Mouse (Mus musculus): ENCODE data around the gene Zcrb1.

Gene Zcrb1

DNA sequence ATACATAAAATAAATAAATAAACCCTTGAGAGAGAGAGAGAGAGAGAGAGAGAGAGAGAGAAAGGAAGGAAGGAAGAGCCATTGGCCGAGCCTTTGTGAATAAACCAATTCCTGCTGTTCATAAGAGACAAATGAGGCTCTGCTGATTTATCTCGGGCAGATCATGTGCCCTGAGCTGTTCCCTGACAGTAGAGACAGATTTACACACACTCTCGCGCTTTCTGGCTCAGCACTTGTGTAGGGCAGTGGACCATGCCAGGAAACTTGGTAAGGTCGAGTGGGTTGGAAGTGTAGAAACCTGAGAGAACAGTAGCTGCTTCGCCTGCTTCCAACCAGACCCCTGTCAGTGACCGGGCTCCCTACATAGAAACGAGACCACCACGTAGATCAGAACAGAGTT, 29.6 kb downstream of the Zcrb1 start:
- no peak for DNase-seq

DNA sequence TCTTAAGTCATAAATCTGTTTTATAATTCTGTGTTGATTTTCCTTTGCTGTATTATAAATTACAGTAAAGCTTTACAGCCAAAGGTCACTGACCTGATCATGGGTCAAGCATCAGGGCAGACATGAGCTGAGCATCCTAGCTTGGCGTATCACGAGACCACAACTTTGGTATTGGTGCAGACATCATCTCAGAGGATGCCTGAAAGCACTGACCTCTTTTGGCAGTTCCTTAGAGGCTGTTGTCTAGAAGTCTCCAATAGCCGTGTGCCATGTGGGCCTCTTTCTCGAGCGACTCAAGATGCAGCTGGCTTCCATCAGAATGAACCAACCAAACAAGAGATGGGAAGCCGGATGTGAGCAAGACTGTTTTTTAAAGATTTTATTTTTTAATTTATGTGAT, 32.6 kb downstream of the Zcrb1 start:
- no peak for DNase-seq

DNA sequence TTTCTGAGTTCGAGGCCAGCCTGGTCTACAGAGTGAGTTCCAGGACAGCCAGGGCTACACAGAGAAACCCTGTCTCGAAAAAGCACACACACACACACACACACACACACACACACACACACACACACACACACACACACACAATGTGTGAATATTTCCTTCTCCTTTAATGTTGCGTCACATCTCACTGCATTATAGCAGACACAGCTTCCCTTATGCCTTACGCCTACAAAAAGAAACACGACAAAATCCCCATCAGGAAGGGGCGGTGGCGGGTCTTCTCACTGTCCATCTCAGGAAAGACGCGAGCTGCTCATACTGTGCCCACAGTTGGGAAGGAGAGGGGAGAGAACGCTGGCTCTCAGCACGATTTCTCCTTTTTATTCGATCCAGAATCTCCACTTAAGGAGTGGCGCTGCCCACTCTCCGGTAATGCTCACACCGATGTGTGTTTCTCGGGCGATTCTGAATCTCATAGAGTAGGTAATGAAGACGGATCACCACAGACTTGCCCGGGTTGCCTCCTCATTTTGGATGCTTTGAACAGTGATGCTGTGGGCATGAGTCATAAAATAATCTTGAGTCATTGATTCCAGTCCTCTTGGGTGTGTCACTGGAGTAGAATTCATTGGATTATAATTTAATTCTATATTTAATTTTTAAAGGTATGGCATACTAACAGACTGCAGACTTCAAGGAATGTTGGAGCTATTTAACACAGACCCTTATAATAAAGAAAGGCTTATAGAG, 39.6 kb downstream of the Zcrb1 start:
- no peak for DNase-seq

DNA sequence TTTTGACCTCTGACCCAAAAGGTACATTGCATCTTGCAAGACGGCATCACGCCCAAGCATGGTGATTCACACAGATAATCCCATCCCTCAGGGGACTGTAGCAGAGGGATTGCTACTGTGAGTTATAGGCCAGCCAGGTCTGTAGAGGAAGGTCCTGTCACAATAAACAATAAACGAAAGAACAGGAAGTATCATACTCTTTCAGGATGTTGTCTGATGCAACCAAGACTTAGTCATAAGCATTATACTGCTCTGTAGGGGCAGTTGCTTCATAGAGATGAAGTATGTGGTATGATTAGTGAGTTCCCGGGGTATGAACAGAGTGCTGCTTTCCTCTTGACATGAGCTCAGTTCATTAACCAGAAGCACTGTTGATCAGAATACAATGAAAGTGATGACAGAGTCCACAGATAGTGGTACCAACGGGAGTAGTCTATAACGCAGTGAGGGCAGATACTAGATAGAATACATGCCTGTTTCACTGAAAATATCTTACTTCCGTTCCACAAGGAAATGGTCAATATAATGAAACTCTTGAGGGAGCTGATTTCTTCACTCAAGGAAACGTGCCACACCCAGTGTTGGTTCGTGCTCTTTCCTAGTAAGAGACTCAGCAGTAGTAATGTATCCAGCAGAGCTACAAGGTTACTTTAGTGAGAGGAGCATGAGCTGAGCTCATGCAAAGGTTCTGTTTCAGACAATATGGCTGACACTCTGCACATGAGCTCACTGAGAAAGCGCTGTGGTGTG, 57.3 kb downstream of the Zcrb1 start:
- DNase-seq = no peak

DNA sequence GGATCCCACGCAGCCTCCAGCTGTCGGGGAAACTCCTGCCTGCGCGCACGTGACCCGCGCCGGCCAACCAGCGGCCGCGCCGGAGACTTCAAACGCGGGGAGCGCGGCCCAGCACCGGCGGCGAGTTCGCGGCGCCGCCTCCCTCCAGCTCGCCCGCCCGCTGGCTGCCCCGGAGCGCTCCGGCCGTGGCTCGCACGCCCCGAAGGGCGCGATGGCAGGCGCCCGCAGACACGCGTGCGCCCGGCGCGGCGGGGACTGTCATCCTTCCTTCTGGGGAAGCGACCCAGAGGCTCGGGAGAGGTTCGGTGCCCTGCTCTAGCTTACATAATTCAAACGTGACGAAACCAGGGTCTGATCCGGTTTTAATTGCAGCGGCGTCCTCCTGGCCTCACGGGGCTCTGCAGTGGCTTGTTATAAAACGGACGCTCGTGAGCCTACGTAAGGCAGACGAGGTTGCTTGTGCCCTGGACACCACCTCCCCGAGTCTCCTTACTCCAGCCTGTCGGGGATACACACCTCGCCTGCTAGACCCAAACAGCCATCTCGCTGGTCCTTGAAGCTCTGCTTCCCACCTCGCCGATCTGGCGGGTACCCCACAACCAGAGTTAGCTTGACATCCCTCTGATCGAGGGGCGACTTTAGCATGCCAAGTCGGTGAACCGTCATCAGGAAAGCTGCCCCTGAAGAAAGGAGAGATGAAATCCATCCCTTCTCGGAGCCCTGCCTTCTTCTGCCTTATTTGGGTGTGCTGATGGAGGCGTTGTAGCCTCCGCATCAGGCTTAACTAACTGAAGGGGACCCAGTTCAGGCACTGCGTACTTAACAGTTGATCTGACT, 61.0 kb downstream of the Zcrb1 start, which contains the start of gene Yaf2:
Yaf2 (minus strand) TSS at position 11 of the 837 bp plus-strand sequence.
- DNase-seq = peak; percentile 84 to 91

DNA sequence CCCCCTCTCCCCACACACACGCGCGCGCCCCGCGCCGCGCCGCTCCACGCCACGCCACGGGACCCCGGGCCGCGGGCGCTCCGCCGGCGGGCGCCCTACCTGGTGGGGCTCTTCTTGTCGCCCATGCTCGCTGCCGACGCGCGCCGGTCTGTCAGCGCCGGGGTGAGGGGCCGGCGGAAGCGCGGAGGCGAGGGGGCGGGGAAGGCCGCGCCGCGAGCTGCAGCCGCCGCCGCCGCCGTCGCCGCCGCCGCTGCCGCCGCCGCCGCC, 61.5 kb downstream of the Zcrb1 start:
- DNase-seq = no peak
